Mouse (Mus musculus) CH12F3 (cell line): ENCODE results near the gene Hormad1.

Experiments used
- in situ Hi-C: fragments of 300-500 bp; cut with MboI; formaldehyde crosslinking; loops from 2 replicates; pipeline ENCODE4 v1.14.3; 2020; ENCODE audit warnings: low sequenced_read_pairs

The Hormad1 gene

GRCm38 (mm10) chr3:95632648-95633588 is 73.4 kb downstream of the Hormad1 start:
- in situ Hi-C loops = no loop called here

- in situ Hi-C loops = no loop called here
Observed at GRCm38 (mm10) chr3:95635636-95636035, 76.2 kb downstream of the Hormad1 start.

- in situ Hi-C loops = no loop called here
Observed at GRCm38 (mm10) chr3:95636072-95636471, 76.6 kb downstream of the Hormad1 start.
